Mouse (Mus musculus): Measurements from ENCODE around the gene Rcbtb2.

Rcbtb2 gene

GRCm38 (mm10) chr14:73116938-73117337, 5.9 kb upstream of the Rcbtb2 start:
- DNase-seq (ENCODE audit: low spot score), result no peak

GRCm38 (mm10) chr14:73117411-73118392, 5.1 kb upstream of the Rcbtb2 start:
- no peak for DNase-seq (ENCODE audit: low spot score)

GRCm38 (mm10) chr14:73118482-73119347, 4.1 kb upstream of the Rcbtb2 start:
- DNase-seq (ENCODE audit: low spot score), result no peak

GRCm38 (mm10) chr14:73119459-73119858, 3.4 kb upstream of the Rcbtb2 start:
- no peak for DNase-seq (ENCODE audit: low spot score)

DNA sequence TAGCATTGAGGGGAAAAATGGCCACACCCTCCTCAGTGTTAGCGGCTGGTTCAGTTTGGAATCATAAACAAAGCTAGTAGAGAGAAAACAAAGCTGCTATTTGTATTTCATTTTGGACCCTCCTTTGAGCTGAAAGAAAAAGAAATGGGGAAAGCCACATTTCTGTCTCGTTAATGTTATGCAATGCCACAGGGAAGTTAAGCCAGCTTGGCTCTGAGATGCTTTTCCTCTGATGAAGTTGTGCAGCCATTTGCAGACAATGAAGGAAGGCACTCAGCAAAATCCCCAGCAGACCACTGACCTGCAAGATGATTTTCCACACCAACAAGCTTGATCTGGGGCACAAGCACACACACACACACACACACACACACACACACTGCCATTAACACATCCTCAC, 2.9 kb upstream of the Rcbtb2 start:
- no peak for DNase-seq (ENCODE audit: low spot score)

GRCm38 (mm10) chr14:73122211-73122922, 470 bp upstream of the Rcbtb2 start:
- DNase-seq (ENCODE audit: low spot score), result no peak

DNA sequence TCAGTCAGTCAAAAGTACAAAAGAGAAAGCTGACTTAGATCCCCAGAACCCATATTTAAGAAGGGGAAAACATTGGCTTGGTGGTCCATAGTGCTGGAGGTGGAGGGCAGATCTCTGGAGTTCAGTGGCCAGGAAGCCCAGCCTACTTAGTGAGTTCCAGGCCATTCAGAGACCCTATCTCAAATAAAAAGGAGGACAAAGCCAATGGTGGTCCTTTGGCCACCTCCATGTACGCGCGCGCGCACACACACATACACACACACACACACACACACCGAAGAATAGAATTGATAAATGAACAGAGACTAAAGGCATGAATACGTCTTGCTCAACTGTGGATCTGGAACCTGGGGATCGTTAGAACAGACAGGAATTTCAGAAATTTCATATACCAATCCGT, 544 bp downstream of the Rcbtb2 start:
- no peak for DNase-seq (ENCODE audit: low spot score)

DNA sequence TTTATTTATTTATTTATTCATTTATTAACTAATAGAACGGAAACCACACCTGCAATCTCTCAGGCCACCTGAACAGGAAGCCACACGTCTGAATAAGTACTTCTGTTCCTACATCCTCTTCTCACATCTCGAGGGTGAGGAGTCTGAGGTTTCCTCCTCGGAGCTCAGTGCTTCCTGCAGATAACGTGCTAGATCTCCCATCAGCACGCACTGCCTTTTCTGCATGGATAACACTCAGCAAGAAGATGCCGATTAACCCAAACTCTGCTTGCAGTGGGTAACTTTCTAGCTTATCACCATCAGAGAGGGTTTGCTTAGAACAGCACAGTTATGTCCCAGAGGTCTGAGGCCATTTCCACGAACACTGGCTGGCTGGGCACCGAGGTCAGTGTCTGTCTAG, 949 bp downstream of the Rcbtb2 start:
- DNase-seq (ENCODE audit: low spot score), result no peak

- no peak for DNase-seq (ENCODE audit: low spot score)
Measured at GRCm38 (mm10) chr14:73130519-73130918, 7.7 kb downstream of the Rcbtb2 start.

DNA sequence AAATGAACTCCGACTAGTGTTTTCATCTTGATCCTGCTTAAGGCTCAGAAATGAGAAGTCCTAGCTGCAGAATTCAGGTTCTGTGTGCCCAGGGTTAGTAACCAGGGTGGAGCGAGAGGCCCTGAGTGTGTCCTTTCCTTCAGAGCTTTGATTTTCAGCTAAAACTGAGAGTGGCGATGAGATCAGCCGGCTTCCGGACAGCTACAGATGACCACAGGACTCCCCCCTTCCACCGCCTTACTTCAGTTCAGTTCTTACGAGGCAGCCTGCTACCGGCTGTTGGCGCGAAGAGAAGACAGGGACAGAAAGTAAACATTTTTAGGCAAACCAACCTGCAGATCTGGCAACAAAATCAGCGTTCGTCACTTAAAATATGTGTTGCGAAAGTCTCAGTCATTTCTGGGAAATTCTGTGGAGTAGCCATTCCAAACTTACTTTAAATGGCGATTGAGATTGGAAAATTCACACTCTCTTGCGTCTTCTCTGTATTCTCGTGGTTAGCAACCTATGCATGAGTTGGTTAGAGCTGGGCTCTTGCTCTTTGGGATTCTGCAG, 9.1 kb downstream of the Rcbtb2 start:
- DNase-seq (ENCODE audit: low spot score), result no peak

DNA sequence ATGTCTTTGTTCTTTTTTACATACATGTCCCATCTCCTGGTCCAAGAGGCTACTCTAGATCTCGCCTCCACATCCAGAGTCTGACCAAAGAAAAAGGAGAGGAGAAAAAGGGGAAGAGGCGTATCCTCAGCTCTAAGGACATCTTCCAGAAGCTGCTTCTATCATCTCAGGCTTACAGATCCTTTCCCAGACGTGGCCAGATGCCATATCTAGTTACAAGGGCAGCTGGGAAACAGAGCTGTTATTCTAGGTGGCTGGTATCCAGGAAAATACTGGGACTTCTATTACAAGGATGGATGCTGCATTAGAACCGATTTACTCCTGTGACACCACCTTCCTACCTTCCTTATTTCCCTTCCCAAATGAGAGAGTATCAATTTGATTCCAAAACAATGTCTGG, 9.9 kb downstream of the Rcbtb2 start:
- DNase-seq (ENCODE audit: low spot score), result no peak

DNA sequence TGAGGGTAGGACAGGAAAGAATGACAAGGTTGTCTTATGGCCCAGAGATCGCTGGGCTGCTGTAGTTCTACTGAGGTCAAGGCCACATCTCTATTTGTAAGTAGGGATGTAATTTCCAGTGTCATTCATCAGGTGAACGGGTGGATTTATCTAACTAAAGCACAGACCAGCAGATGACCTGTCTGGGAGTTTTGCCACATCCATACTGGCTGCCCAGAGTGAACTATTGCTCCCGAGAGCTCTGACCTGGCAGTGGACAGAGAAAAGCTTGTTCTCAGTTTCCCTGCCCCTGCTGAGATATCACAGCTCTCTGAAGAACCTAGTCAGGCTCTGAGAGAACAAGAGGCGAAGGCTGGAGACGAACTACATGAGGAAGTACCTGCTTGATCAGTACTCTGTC, 14.4 kb downstream of the Rcbtb2 start:
- no peak for DNase-seq (ENCODE audit: low spot score)

DNA sequence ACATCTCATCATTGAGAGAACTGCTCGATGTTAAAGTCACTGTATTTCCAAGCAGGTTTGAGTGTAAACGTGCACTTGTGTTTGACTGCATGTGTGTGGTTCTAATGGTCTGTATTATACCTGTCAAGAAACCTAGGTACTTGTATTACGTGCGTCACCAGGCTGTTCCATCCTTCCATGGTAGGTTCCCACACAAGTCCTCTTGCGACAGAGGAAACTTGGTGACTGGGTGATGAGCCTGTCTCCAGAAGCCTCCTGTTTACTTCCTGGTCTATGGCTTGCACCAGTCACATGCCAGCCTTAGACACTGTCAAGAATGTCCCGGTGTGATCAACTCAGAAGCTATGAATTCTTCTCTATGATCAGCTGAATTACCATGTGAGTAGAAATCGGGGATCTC, 15.6 kb downstream of the Rcbtb2 start:
- DNase-seq (ENCODE audit: low spot score), result no peak

GRCm38 (mm10) chr14:73139866-73140265, 17.0 kb downstream of the Rcbtb2 start:
- no peak for DNase-seq (ENCODE audit: low spot score)

DNA sequence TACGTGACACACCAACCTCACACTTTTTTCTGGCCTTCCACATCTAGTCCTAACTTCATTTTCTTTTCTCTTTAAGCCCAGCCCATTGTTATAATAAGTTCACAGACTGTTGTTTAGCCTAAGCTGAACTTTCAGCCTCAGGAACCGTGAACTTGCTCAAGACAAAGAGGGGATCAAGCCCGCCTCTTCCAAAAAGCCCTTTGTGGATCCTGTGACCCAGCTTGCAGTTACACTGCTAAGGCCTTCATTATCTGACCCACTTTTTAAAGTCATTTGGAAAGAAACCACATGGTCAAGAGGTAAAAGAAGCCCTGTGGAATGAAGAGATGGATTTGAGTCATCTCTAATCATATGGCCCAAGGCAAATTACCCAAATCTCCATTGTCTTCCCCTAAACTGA, 19.0 kb downstream of the Rcbtb2 start:
- no peak for DNase-seq (ENCODE audit: low spot score)

DNA sequence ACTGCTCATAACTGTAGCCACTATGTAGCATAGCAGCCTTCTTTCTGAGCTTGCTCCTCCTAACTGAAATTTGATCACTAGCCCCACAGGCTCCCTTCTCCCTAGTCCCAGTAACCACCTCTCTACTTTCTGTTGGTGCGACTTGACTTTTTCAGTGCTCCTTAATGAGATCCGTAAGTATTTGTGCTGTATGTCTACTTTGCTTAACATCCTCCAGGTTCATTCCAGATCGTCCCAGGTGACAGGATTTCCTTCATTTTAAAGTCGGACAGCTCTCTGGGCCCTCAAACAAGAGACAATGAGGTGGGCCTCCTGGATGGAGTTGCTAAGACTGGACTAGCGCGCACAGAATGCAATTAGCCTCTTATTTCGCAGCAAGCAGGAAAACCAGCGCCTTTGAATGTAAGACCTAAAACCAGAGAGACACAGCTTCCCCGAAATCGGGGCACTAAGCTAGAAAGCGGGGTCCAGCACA, 19.6 kb downstream of the Rcbtb2 start:
- DNase-seq (ENCODE audit: low spot score), result no peak

DNA sequence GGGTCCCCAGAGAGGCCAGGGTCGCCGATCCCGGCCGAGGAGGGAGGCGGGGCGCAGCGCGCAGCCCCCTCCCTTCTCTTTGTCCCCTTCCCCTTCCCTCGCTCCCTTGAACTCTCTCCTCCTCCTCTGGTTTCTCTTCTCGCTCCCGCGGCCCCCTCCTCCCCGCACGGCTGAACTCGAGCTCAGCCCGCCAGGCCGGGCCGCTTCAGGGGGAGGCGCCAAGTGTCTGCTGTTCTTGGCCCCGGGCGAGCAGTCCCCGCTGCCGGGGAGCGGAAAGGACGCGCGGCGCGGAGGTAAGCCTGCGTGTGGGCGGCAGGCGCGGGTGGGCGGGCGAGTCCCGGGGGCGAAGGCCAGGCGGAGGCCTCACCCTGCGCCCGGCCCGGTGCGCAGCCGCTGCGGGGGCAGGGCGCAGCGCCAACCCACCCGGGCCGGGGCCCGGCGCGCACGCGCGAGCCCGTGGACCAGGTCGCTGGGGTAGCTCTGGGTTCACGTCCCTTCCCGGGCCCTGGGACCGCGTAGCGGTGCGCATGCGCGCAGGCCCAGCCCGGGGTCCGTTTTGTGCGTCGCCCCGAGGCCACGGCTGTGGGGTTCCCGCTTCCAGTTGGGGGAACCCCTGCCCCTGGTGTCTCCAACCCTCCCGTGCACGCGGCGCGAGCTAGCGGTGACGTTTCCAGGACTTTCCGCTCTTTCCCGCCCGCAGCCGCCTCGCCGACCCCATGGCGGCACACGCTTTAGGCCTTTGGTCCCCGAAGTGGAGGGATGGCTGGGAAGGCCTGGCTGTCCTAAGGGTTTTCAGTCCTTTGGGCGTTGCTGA, 20.3 kb downstream of the Rcbtb2 start:
- DNase-seq (ENCODE audit: low spot score), result peak; percentile 90

DNA sequence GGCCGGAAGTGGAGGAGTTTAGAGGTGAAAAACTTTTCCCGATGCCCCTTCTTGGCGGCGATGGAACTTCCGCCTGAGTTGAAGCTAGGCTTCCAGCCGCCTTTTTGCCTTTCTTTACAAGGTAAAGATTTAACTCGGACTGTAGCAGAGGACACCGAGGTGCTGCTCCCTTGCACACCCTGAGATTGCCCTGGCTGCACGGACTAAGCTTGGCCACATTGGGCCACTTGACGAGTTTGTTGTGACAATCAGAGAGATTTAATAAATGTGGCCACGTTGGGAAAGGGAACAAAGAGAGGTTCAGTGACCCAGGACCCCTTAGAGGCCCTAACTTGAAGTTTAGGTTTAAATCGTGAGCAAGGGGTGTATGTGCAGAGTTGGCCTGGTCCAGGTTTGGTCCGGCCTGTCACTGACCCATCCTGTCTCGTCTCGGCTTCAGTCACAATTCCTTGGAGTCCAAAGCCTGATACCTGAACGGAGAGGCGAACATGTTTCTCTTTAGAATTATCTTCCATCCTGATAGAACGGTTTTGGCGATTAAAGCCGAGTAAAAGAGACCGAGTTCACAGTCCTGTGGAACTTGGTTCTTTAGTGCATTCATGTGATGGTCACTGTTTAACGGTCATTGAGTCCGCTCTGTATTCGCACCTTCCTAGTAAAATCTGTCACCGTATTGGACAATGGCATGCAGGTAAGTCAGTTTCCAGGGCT, 21.0 kb downstream of the Rcbtb2 start:
- DNase-seq (ENCODE audit: low spot score), result no peak

- no peak for DNase-seq (ENCODE audit: low spot score)
Measured at GRCm38 (mm10) chr14:73145531-73145930, 22.7 kb downstream of the Rcbtb2 start.

GRCm38 (mm10) chr14:73146721-73147120, 23.9 kb downstream of the Rcbtb2 start:
- no peak for DNase-seq (ENCODE audit: low spot score)

Data from testis, postnatal 14 days (tissue).